In the genomic region with DNA sequence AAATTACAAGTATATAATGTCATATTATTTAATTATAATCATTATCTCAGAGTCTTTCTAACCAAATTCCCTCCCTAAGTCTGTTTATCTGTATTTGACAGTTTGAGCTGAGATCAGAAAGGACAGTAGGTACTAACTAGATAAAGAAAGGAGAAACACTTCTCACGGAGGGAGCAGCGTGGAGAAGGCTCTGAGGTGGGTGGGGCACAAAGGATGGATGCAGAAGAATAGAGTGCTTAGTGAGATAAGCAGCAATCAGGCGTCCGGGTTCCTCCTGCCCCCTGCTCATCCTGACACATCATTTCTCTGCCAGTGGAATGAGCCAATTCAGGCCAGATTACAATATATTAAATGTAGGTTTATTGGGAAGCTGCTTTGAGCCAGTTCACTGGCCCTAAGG, we compare ENCODE assay signal across 1 mouse cellular context.
TF ChIP-seq lines count a peak whose summit lies in the region.

No protein-coding gene starts in this region.

TF ChIP-seq in MEL, 35 proteins besides CTCF, POLR2A, EP300 and RAD21 (continued from another document):
- TF ChIP-seq ETS1 (IDR thresholded peaks at IDR 0.05; ENCODE audit: low read depth, low read length), result peak; percentile 94
- peak; percentile 83 for TF ChIP-seq GABPA (IDR thresholded peaks at IDR 0.05; ENCODE audit: low read depth, low read length)
- TF ChIP-seq POLR2AphosphoS2 (IDR thresholded peaks at IDR 0.05; ENCODE audit: low read length), result no peak
- no peak for TF ChIP-seq POLR2AphosphoS5 (IDR thresholded peaks at IDR 0.05; ENCODE audit: borderline replicate concordance, low read depth, low read length)
- peak; percentile 58; the same call in 1 of the 2 replicates for TF ChIP-seq MAFK (IDR thresholded peaks at IDR 0.05; ENCODE audit: borderline replicate concordance, low read depth, low read length)
- peak; percentile 99 for TF ChIP-seq GATA1 (IDR thresholded peaks at IDR 0.05; ENCODE audit: low read depth, low read length)
- peak; percentile 95 for TF ChIP-seq MAZ (IDR thresholded peaks at IDR 0.05; ENCODE audit: low read depth, low read length)
- TF ChIP-seq E2F4 (IDR thresholded peaks at IDR 0.05; ENCODE audit: borderline replicate concordance, low read depth, low read length), result no peak
- TF ChIP-seq NRF1 (IDR thresholded peaks at IDR 0.05; ENCODE audit: insufficient read depth, low read depth, low read length, poor library complexity, severe bottlenecking), result no peak
- no peak for TF ChIP-seq CHD1 (IDR thresholded peaks at IDR 0.05; ENCODE audit: low read depth, low read length)
- TF ChIP-seq TCF12 (IDR thresholded peaks at IDR 0.05; ENCODE audit: low read depth, low read length), result peak; percentile 99
- TF ChIP-seq TBP (IDR thresholded peaks at IDR 0.05; ENCODE audit: low read depth, low read length), result peak; percentile 70
- TF ChIP-seq MAX (IDR thresholded peaks at IDR 0.05; ENCODE audit: low read length), result peak; percentile 73
- peak; percentile 88 for TF ChIP-seq MYB (IDR thresholded peaks at IDR 0.05; ENCODE audit: low read depth, low read length)
- peak; percentile 91 for TF ChIP-seq MYC (IDR thresholded peaks at IDR 0.05; ENCODE audit: low read depth, low read length)
- TF ChIP-seq NELFE (IDR thresholded peaks at IDR 0.05; ENCODE audit: low read depth, low read length), result no peak
- TF ChIP-seq UBTF (IDR thresholded peaks at IDR 0.05; ENCODE audit: borderline replicate concordance, insufficient read depth, low read depth, low read length), result no peak
- TF ChIP-seq ELF1 (IDR thresholded peaks at IDR 0.05; ENCODE audit: low read depth, low read length), result 0 out of 2 replicates have a peak, but pooled peaks have one; percentile 31
- no peak for TF ChIP-seq ZKSCAN1 (IDR thresholded peaks at IDR 0.05; ENCODE audit: low read depth, low read length)
- TF ChIP-seq MXI1 (IDR thresholded peaks at IDR 0.05; ENCODE audit: low read depth, low read length), result peak; percentile 75; the same call in 1 of the 2 replicates
- TF ChIP-seq HCFC1 (IDR thresholded peaks at IDR 0.05; ENCODE audit: low read depth, low read length), result 0 out of 2 replicates have a peak, but pooled peaks have one; percentile 25
- TF ChIP-seq KAT2A (conservative IDR thresholded peaks at IDR 0.05; ENCODE audit: low read depth, low read length), result no peak
- peak; percentile 98 for TF ChIP-seq RCOR1 (IDR thresholded peaks at IDR 0.05; ENCODE audit: low read depth, low read length)
- TF ChIP-seq ZMIZ1 (IDR thresholded peaks at IDR 0.05; ENCODE audit: low read depth, low read length), result no peak
- peak; percentile 95 for TF ChIP-seq TAL1 (IDR thresholded peaks at IDR 0.05; ENCODE audit: low read length)
- peak; percentile 66; the same call in 1 of the 2 replicates for TF ChIP-seq BHLHE40 (IDR thresholded peaks at IDR 0.05; ENCODE audit: borderline replicate concordance, low read depth, low read length)
- peak; percentile 95 for TF ChIP-seq SIN3A (IDR thresholded peaks at IDR 0.05; ENCODE audit: low read length)
- no peak for TF ChIP-seq ZC3H11A (IDR thresholded peaks at IDR 0.05; ENCODE audit: low read depth, low read length)
- no peak for TF ChIP-seq ZNF384 (IDR thresholded peaks at IDR 0.05; ENCODE audit: low read depth, low read length)
- no peak for TF ChIP-seq CHD2 (IDR thresholded peaks at IDR 0.05; ENCODE audit: low read length)
- no peak for TF ChIP-seq USF2 (IDR thresholded peaks at IDR 0.05; ENCODE audit: borderline replicate concordance in 1 of 2, insufficient read depth in 1 of 2, low read depth in 1 of 2, low read length in 2 of 2)
- no peak for TF ChIP-seq USF1 (IDR thresholded peaks at IDR 0.05; ENCODE audit: low read depth, low read length)
